Mouse (Mus musculus): Measurements from ENCODE around the gene Gm6993. TPM values are rescaled to one million over a fixed set of nuclear protein-coding genes. Genes with fewer than 3 reads are reported as not detected.

Gm6993 gene
- polyA plus RNA-seq, 1 experiment from 2014 or later, result not detected

GRCm38 (mm10) chr12:31273646-31274045 is 33.1 kb downstream of the Gm6993 start:
- ATAC-seq (ENCODE audit: low read depth), result no peak
- WGBS, result 94% methylated on average over 7 of the region's 7 CpGs

DNA sequence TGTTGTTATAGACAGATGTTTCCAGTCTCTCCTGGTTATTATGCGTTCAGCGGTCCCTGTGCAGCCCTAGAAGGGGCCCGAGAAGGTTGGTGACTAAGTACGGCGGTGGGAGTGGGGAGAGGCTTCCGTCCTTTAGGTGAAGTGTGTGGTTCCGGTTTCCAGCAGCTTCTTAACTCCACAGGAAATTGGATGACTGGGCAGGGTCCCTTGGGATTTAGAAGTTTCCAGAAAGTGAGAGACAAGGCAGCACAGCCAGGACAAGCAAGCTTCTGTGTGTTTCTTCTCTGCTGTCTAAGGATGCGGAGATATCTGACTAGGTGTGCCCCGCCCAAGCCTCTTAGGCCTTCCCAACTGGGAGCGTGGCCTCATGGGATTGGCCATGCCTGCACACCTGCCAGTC is 34.8 kb downstream of the Gm6993 start:
- Histone ChIP-seq H3K4me3 (ENCODE audit: low read depth, low read length) (no peak overlapping the region), H3K36me3 (ENCODE audit: control insufficient read depth, insufficient read depth, low read length) (no peaks in the 10 kb centered on the region; the same call in 1 of the 2 replicates), H3K9me3 (ENCODE audit: control insufficient read depth, low read length) (no peaks in the 10 kb centered on the region), H3K4me1 (ENCODE audit: control insufficient read depth, insufficient read depth, low read length) (no peaks in the 10 kb centered on the region), H3K27ac (ENCODE audit: low read depth, low read length) (no peak overlapping the region), H3K27me3 (ENCODE audit: control insufficient read depth, insufficient read depth, low read length) (no peaks in the 10 kb centered on the region), H3K9ac (replicated peaks; ENCODE audit: low read depth, low read length) (no peak overlapping the region), H3K4me2 (ENCODE audit: low read depth, low read length) (no peak overlapping the region)
- 90% methylated on average over 10 of the region's 10 CpGs for WGBS
- no peak for ATAC-seq (ENCODE audit: low read depth)

More at GRCm38 (mm10) chr12:31273646-31274045, 33.1 kb downstream of the Gm6993 start:
- no peak overlapping the region for H3K4me2 ChIP-seq (ENCODE audit: low read depth, low read length)
- no peaks in the 10 kb centered on the region for H3K9me3 ChIP-seq (ENCODE audit: control insufficient read depth, low read length)
- no peak overlapping the region for H3K27ac ChIP-seq (ENCODE audit: low read depth, low read length)
- no peaks in the 10 kb centered on the region for H3K36me3 ChIP-seq (ENCODE audit: control insufficient read depth, insufficient read depth, low read length)
- no peaks in the 10 kb centered on the region for H3K4me1 ChIP-seq (ENCODE audit: control insufficient read depth, insufficient read depth, low read length)
- no peak overlapping the region for H3K9ac ChIP-seq (replicated peaks; ENCODE audit: low read depth, low read length)
- H3K27me3 ChIP-seq (ENCODE audit: control insufficient read depth, insufficient read depth, low read length), result no peaks in the 10 kb centered on the region
- H3K4me3 ChIP-seq (ENCODE audit: low read depth, low read length), result no peak overlapping the region

DNA sequence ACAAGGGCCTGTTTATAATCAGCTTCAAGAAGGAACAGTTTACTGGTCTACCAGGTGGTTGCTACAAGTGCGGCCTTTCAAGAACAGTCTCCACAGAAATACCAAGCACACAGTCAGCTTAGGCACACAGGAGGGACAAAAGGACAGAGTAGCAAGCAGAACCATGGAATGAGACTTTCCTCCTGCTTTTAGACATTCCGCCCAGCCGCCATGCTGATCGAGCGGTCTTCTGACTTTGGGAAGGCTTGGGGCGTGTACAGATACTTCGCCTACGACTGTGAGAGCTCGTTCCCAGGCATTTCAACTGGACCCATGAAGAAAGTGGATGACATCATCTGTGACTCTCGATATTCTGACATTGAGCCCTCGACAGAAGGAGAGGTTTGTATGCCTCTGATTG is 37.7 kb downstream of the Gm6993 start:
- no peaks in the 10 kb centered on the region for H3K4me1 ChIP-seq (ENCODE audit: control insufficient read depth, insufficient read depth, low read length)
- ATAC-seq (ENCODE audit: low read depth), result no peak
- H3K9ac ChIP-seq (replicated peaks; ENCODE audit: low read depth, low read length), result no peak overlapping the region
- H3K27me3 ChIP-seq (ENCODE audit: control insufficient read depth, insufficient read depth, low read length), result no peaks in the 10 kb centered on the region
- no peaks in the 10 kb centered on the region; the same call in 1 of the 2 replicates for H3K36me3 ChIP-seq (ENCODE audit: control insufficient read depth, insufficient read depth, low read length)
- H3K4me2 ChIP-seq (ENCODE audit: low read depth, low read length), result no peak overlapping the region
- WGBS, result 94% methylated on average over 11 of the region's 11 CpGs
- H3K9me3 ChIP-seq (ENCODE audit: control insufficient read depth, low read length), result no peaks in the 10 kb centered on the region
- no peak overlapping the region for H3K4me3 ChIP-seq (ENCODE audit: low read depth, low read length)
- no peak overlapping the region for H3K27ac ChIP-seq (ENCODE audit: low read depth, low read length)

GRCm38 (mm10) chr12:31280318-31280717 is 39.7 kb downstream of the Gm6993 start:
- ATAC-seq (ENCODE audit: low read depth), result no peak
- no peak overlapping the region for H3K4me3 ChIP-seq (ENCODE audit: low read depth, low read length)

GRCm38 (mm10) chr12:31281100-31281591 is 40.6 kb downstream of the Gm6993 start:
- Histone ChIP-seq H3K36me3 (ENCODE audit: control insufficient read depth, insufficient read depth, low read length) (no peaks in the 10 kb centered on the region; the same call in 1 of the 2 replicates), H3K4me3 (ENCODE audit: low read depth, low read length) (no peak overlapping the region), H3K9ac (replicated peaks; ENCODE audit: low read depth, low read length) (no peak overlapping the region), H3K4me2 (ENCODE audit: low read depth, low read length) (no peak overlapping the region), H3K4me1 (ENCODE audit: control insufficient read depth, insufficient read depth, low read length) (no peaks in the 10 kb centered on the region), H3K27me3 (ENCODE audit: control insufficient read depth, insufficient read depth, low read length) (no peaks in the 10 kb centered on the region), H3K27ac (ENCODE audit: low read depth, low read length) (no peak overlapping the region), H3K9me3 (ENCODE audit: control insufficient read depth, low read length) (no peaks in the 10 kb centered on the region)
- 68% methylated on average over 9 of the region's 9 CpGs for WGBS
- no peak for ATAC-seq (ENCODE audit: low read depth)

More at GRCm38 (mm10) chr12:31280318-31280717, 39.7 kb downstream of the Gm6993 start:
- WGBS, result 91% methylated on average over 7 of the region's 7 CpGs
- no peaks in the 10 kb centered on the region; the same call in 1 of the 2 replicates for H3K36me3 ChIP-seq (ENCODE audit: control insufficient read depth, insufficient read depth, low read length)
- no peaks in the 10 kb centered on the region for H3K4me1 ChIP-seq (ENCODE audit: control insufficient read depth, insufficient read depth, low read length)
- no peaks in the 10 kb centered on the region for H3K27me3 ChIP-seq (ENCODE audit: control insufficient read depth, insufficient read depth, low read length)
- H3K4me2 ChIP-seq (ENCODE audit: low read depth, low read length), result no peak overlapping the region
- H3K27ac ChIP-seq (ENCODE audit: low read depth, low read length), result no peak overlapping the region
- H3K9me3 ChIP-seq (ENCODE audit: control insufficient read depth, low read length), result no peaks in the 10 kb centered on the region
- H3K9ac ChIP-seq (replicated peaks; ENCODE audit: low read depth, low read length), result no peak overlapping the region

DNA sequence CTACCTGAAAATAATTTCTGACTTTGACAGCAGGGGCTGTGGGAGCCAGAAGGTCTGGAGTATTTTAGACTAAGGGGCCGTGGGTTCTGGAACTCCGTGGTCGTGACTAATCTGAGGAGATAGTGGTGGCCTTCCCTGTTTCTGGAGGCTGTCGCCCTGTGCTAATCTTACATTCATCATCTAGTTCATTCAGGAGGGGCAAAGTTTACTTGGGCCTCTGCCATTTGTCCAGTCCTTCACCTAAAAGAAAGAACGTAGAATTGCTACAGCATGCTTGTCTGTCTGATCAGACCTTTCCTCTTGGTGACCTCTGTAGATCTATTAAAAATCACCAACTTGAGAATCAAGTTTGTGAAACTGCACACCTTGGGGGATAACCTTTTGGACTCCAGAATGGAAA is 41.7 kb downstream of the Gm6993 start:
- 92% methylated on average over 5 of the region's 5 CpGs for WGBS
- Histone ChIP-seq H3K27ac (ENCODE audit: low read depth, low read length) (no peak overlapping the region), H3K36me3 (ENCODE audit: control insufficient read depth, insufficient read depth, low read length) (no peaks in the 10 kb centered on the region; the same call in 1 of the 2 replicates), H3K27me3 (ENCODE audit: control insufficient read depth, insufficient read depth, low read length) (no peaks in the 10 kb centered on the region), H3K4me3 (ENCODE audit: low read depth, low read length) (no peak overlapping the region), H3K9ac (replicated peaks; ENCODE audit: low read depth, low read length) (no peak overlapping the region), H3K4me1 (ENCODE audit: control insufficient read depth, insufficient read depth, low read length) (no peaks in the 10 kb centered on the region), H3K9me3 (ENCODE audit: control insufficient read depth, low read length) (no peaks in the 10 kb centered on the region), H3K4me2 (ENCODE audit: low read depth, low read length) (no peak overlapping the region)
- no peak for ATAC-seq (ENCODE audit: low read depth)

DNA sequence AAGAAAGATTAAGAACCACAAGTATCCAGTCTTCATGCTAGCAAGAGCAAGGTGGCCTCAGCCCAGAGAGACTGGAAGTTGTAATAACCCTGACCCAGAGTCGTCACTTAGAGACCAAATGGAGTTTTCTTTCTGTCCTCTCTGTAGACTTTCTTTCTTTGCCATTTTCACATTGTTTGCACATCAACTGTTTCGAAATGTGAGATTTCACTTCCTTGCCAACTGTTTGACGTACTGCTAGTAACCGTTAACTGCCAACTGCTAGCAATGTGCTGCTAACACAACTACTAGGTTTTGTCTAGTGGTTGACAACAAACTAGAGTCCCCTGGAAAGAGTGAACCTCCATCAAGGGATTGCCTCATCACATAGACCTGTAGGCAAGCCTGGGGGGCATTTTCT is 42.6 kb downstream of the Gm6993 start:
- H3K4me1 ChIP-seq (ENCODE audit: control insufficient read depth, insufficient read depth, low read length), result no peaks in the 10 kb centered on the region
- no peak overlapping the region for H3K4me3 ChIP-seq (ENCODE audit: low read depth, low read length)
- no peaks in the 10 kb centered on the region for H3K9me3 ChIP-seq (ENCODE audit: control insufficient read depth, low read length)
- H3K4me2 ChIP-seq (ENCODE audit: low read depth, low read length), result no peak overlapping the region
- WGBS, result 89% methylated on average over 4 of the region's 4 CpGs
- no peaks in the 10 kb centered on the region; the same call in 1 of the 2 replicates for H3K36me3 ChIP-seq (ENCODE audit: control insufficient read depth, insufficient read depth, low read length)
- ATAC-seq (ENCODE audit: low read depth), result no peak
- no peak overlapping the region for H3K27ac ChIP-seq (ENCODE audit: low read depth, low read length)
- no peak overlapping the region for H3K9ac ChIP-seq (replicated peaks; ENCODE audit: low read depth, low read length)
- no peaks in the 10 kb centered on the region for H3K27me3 ChIP-seq (ENCODE audit: control insufficient read depth, insufficient read depth, low read length)

DNA sequence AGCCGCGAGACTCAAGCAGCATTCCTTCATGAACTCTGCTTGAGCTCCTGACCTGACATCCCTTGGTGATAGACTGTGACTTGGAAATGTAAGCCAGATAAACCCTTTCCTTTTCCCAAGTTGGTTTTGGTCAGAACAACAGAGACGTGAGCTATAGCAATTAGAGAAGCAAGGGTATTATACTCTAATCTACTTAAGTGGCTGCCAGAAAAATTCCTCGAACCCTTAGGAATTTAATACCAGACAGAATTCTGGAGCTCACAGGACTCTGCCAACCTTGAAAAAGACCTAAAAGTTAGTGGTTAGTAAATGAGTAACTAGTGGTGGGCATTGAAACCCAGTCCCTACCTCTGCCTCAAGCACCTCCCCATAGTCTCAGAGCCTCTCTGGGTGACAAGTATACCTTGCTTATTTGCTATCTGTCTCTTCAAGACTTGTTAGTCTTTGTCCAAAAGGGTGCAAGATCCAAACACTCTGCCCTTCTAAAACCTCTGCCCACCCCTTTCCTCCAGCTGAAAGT is 43.1 kb downstream of the Gm6993 start:
- Histone ChIP-seq H3K4me1 (ENCODE audit: control insufficient read depth, insufficient read depth, low read length) (no peaks in the 10 kb centered on the region), H3K9me3 (ENCODE audit: control insufficient read depth, low read length) (no peaks in the 10 kb centered on the region), H3K36me3 (ENCODE audit: control insufficient read depth, insufficient read depth, low read length) (no peaks in the 10 kb centered on the region; the same call in 1 of the 2 replicates), H3K27me3 (ENCODE audit: control insufficient read depth, insufficient read depth, low read length) (no peaks in the 10 kb centered on the region), H3K4me3 (ENCODE audit: low read depth, low read length) (no peak overlapping the region), H3K9ac (replicated peaks; ENCODE audit: low read depth, low read length) (no peak overlapping the region), H3K27ac (ENCODE audit: low read depth, low read length) (no peak overlapping the region), H3K4me2 (ENCODE audit: low read depth, low read length) (no peak overlapping the region)
- 92% methylated on average over 4 of the region's 4 CpGs for WGBS
- no peak for ATAC-seq (ENCODE audit: low read depth)

- H3K4me3 ChIP-seq (ENCODE audit: low read depth, low read length), result no peak overlapping the region
- no peaks in the 10 kb centered on the region for H3K27me3 ChIP-seq (ENCODE audit: control insufficient read depth, insufficient read depth, low read length)
- H3K27ac ChIP-seq (ENCODE audit: low read depth, low read length), result no peak overlapping the region
- no peaks in the 10 kb centered on the region for H3K4me1 ChIP-seq (ENCODE audit: control insufficient read depth, insufficient read depth, low read length)
- no peaks in the 10 kb centered on the region for H3K9me3 ChIP-seq (ENCODE audit: control insufficient read depth, low read length)
- WGBS, result 90% methylated on average over 10 of the region's 10 CpGs
- H3K9ac ChIP-seq (replicated peaks; ENCODE audit: low read depth, low read length), result no peak overlapping the region
- no peak overlapping the region for H3K4me2 ChIP-seq (ENCODE audit: low read depth, low read length)
- no peak for ATAC-seq (ENCODE audit: low read depth)
- H3K36me3 ChIP-seq (ENCODE audit: control insufficient read depth, insufficient read depth, low read length), result no peaks in the 10 kb centered on the region; the same call in 1 of the 2 replicates
Measured at GRCm38 (mm10) chr12:31289046-31289445, 48.5 kb downstream of the Gm6993 start.
